Mouse (Mus musculus) cerebellum, adult 18-20 months (tissue): Measurements from ENCODE around the gene Cryl1.

ENCODE experiments used
- DNase-seq, 2 experiments: peaks; one replicate each; pipeline ENCODE4 v3.0.0; 2021

Gene Cryl1

DNA sequence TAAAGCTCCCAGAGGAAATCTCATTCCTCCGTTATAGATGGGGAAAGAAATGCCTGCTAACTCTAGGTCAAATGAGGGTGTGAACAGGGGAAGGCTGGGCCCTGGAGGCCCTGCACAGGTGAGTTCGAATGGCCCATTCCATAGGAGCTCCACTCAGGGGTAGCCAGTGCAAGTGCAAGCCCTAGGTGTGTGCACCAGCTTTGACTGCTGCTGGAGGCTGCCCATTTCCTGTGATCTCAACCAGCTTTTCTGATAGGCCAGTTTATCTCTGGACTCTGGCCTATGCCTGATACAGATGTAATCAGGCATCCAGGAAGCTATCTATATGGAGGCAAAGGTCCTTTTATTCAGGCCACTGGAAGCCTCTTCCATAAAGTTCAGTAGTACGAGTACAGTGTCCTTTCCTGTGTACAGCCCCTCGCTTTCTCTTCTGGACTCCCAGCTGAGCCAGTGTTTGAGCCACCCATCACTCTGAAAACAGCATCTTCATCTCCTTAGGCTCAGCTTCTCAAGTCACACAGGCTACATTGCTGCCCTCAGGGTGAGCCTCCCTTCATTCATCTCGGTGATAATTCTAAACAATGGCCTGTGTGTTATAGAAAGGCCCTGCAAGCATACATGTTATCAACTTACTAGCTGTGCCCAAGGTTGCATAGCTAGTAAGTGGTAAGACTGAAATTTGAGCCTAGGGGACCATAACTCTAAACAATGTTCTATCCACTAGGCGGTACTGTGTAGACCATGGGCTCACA is 167.9 kb downstream of the Cryl1 start:
- no peak for DNase-seq
